Mouse (Mus musculus): ENCODE data around the gene Rrp15.

DNA sequence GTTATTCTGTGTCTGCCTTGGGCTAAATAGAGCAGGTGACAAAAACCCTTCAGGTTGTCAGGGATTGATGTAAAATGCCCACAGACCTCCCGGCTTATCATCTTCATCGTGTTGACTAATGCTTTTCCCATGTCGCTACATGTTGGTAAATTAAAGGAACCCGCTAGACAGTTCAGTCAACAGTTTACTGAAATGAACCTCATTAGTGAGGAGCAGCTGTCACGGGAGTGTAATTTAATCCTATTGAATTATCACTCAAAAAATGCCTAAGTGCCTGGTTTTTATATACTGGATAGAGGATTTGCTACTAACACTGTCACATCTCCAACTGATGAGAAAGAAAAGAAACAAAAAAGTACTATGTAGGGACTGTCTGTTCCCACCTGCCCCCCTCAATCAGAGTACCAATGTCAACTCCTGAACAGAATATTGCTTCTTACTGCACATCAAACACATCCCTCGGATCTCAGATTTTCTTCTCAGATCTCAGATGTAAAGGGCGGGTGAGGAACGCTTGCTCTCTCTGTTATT, 23.5 kb upstream of the Rrp15 start:
- TF ChIP-seq POLR2A (IDR thresholded peaks at IDR 0.05; ENCODE audit: low read depth, low read length), result no peak
- no peak for TF ChIP-seq CTCF (IDR thresholded peaks at IDR 0.05; ENCODE audit: borderline replicate concordance, insufficient read depth, low read length)
